Mouse (Mus musculus) MEL (cell line): ENCODE data around the gene Col13a1.

ENCODE experiments used
- BHLHE40 ChIP-seq: IDR thresholded peaks from 2 replicates; pipeline ENCODE4 v1.6.1; 2012; ENCODE audit warnings: low read depth, mild to moderate bottlenecking, inconsistent platforms, low read length, improper control_type of control experiment, borderline replicate concordance
- CHD2 ChIP-seq: IDR thresholded peaks from 2 replicates; pipeline ENCODE4 v1.6.1; 2011; ENCODE audit warnings: low read length, improper control_type of control experiment
- CTCF ChIP-seq, 3 experiments: IDR thresholded peaks in 2 of 3; conservative IDR thresholded peaks in 1 of 3; 2 replicates each; pipeline ENCODE4 v1.5.1; 2011 to 2012; ENCODE audit warnings: low read length in 3 of 3, low read depth in 2 of 3, mild to moderate bottlenecking in 2 of 3, improper control_type of control experiment in 1 of 3, inconsistent platforms in 1 of 3, mixed read lengths in 1 of 3, moderate library complexity in 1 of 3; ENCODE audit not compliant: control insufficient read depth in 1 of 3, insufficient read depth in 1 of 3, poor library complexity in 1 of 3, severe bottlenecking in 1 of 3
- E2F4 ChIP-seq: IDR thresholded peaks from 2 replicates; pipeline ENCODE4 v1.6.1; 2011; ENCODE audit warnings: low read depth, low read length, improper control_type of control experiment, borderline replicate concordance
- EP300 ChIP-seq, 2 experiments: IDR thresholded peaks; 2 replicates each; pipeline ENCODE4 v1.6.1; 2011; ENCODE audit warnings: improper control_type of control experiment in 2 of 2, low read length in 2 of 2, low read depth in 1 of 2, mild to moderate bottlenecking in 1 of 2
- HCFC1 ChIP-seq: IDR thresholded peaks from 2 replicates; pipeline ENCODE4 v1.6.1; 2012; ENCODE audit warnings: low read depth, mild to moderate bottlenecking, inconsistent platforms, low read length, improper control_type of control experiment, moderate library complexity
- KAT2A ChIP-seq: conservative IDR thresholded peaks from 2 replicates; pipeline ENCODE4 v1.6.1; 2012; ENCODE audit warnings: low read depth, low read length, improper control_type of control experiment, inconsistent platforms
- MEF2A ChIP-seq: IDR thresholded peaks from 2 replicates; pipeline ENCODE4 v1.6.1; 2014; ENCODE audit warnings: low read depth, mild to moderate bottlenecking, inconsistent platforms, low read length, improper control_type of control experiment; ENCODE audit not compliant: poor library complexity, insufficient replicate concordance, severe bottlenecking; ENCODE audit errors: extremely low read depth
- POLR2A ChIP-seq, 2 experiments: IDR thresholded peaks; 2 replicates each; pipeline ENCODE4 v1.6.1; 2011 to 2012; ENCODE audit warnings: low read length in 2 of 2, mild to moderate bottlenecking in 2 of 2, control low read depth in 1 of 2, improper control_type of control experiment in 1 of 2, low read depth in 1 of 2, moderate library complexity in 1 of 2; ENCODE audit not compliant: control insufficient read depth in 1 of 2, insufficient read depth in 1 of 2, poor library complexity in 1 of 2
- UBTF ChIP-seq: IDR thresholded peaks from 2 replicates; pipeline ENCODE4 v1.6.1; 2012; ENCODE audit warnings: low read depth, mild to moderate bottlenecking, inconsistent platforms, low read length, improper control_type of control experiment, moderate library complexity, borderline replicate concordance; ENCODE audit not compliant: insufficient read depth
- USF1 ChIP-seq: IDR thresholded peaks from 2 replicates; pipeline ENCODE4 v1.6.1; 2014; ENCODE audit warnings: low read depth, mild to moderate bottlenecking, inconsistent platforms, low read length, improper control_type of control experiment, moderate library complexity
- ZC3H11A ChIP-seq: IDR thresholded peaks from 2 replicates; pipeline ENCODE4 v1.6.1; 2012; ENCODE audit warnings: low read depth, mild to moderate bottlenecking, inconsistent platforms, low read length, improper control_type of control experiment

DNA sequence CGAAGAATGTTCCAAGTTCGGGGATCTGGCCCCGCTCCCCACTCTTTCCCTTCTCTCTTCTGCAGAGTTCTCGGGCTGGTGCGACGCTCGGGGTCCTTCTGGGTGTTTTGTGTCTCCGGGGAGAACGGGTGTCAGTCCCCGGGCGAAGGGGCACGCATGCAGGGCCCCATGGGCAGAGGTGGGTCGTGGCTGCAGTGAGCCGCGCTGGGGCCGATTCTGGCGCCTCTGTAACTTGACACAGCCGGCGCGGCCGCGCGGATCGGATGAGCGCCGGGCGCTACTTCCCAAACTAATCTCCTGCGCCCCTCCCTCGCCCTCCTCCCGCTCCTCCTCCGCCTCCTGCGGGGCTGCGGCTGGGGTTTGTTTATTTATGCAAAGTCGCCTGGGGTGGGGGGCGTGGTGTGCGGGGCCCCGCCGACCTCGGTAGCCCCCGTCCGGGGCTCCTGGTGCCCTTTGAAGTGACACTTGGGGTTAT, at the start of gene Col13a1:
- no peak for TF ChIP-seq EP300 (IDR thresholded peaks at IDR 0.05; ENCODE audit: low read depth in 1 of 2, low read length in 2 of 2)
- TF ChIP-seq E2F4 = no peak
- TF ChIP-seq MEF2A = no peak
- TF ChIP-seq UBTF = no peak
- no peak for TF ChIP-seq CTCF (IDR thresholded peaks at IDR 0.05 in 2 of 3, conservative IDR thresholded peaks at IDR 0.05 in 1 of 3; ENCODE audit: control insufficient read depth in 1 of 3, insufficient read depth in 1 of 3, low read depth in 2 of 3, low read length in 3 of 3, poor library complexity in 1 of 3, severe bottlenecking in 1 of 3)
- no peak for TF ChIP-seq USF1
- no peak for TF ChIP-seq HCFC1
- no peak for TF ChIP-seq CHD2
- TF ChIP-seq ZC3H11A = no peak
- no peak for TF ChIP-seq POLR2A (IDR thresholded peaks at IDR 0.05; ENCODE audit: control insufficient read depth in 1 of 2, insufficient read depth in 1 of 2, low read depth in 1 of 2, low read length in 2 of 2, poor library complexity in 1 of 2)
- no peak for TF ChIP-seq KAT2A
- TF ChIP-seq BHLHE40 = no peak
